Mouse (Mus musculus) liver, embryonic 11.5 days (tissue): ENCODE results near the gene Grhl1. TPM values are rescaled to one million over a fixed set of nuclear protein-coding genes. Genes with fewer than 3 reads are reported as not detected.

ENCODE experiments used
- ATAC-seq: fragments of 200-750 bp; cut with Nextera tagmentation; replicated peaks from 2 replicates; pipeline ENCODE4 v1.8.0; 2017; ENCODE audit warnings: moderate number of reproducible peaks, mild to moderate bottlenecking, moderate TSS enrichment, moderate library complexity; ENCODE audit not compliant: low FRiP score
- DNase-seq: peaks from one replicate; pipeline ENCODE4 v3.0.0-alpha.2; 2017; ENCODE audit warnings: low spot score
- H3K27ac ChIP-seq: fragments of 300-500 bp; sonication (generic); 2 replicates; pipeline ENCODE4 v1.5.1; 2014; ENCODE audit warnings: mild to moderate bottlenecking, low read depth, low read length, control low read depth
- H3K27me3 ChIP-seq: fragments of 300-500 bp; sonication (generic); replicated peaks from 2 replicates; pipeline ENCODE4 v1.6.1; 2014; ENCODE audit warnings: low read length, mixed read lengths; ENCODE audit not compliant: control insufficient read depth, insufficient read depth
- H3K36me3 ChIP-seq: fragments of 300-500 bp; sonication (generic); 2 replicates; pipeline ENCODE4 v1.6.1; 2014; ENCODE audit warnings: mild to moderate bottlenecking, low read length, moderate library complexity, mixed read lengths; ENCODE audit not compliant: control insufficient read depth, insufficient read depth
- H3K4me1 ChIP-seq: fragments of 300-500 bp; sonication (generic); replicated peaks from 2 replicates; pipeline ENCODE4 v1.6.1; 2014; ENCODE audit warnings: low read length, mixed read lengths; ENCODE audit not compliant: control insufficient read depth, insufficient read depth
- H3K4me2 ChIP-seq: fragments of 300-500 bp; sonication (generic); 2 replicates; pipeline ENCODE4 v1.6.1; 2014; ENCODE audit warnings: mild to moderate bottlenecking, control low read depth, moderate library complexity
- H3K4me3 ChIP-seq: fragments of 300-500 bp; sonication (generic); 2 replicates; pipeline ENCODE4 v1.5.1; 2014; ENCODE audit warnings: low read depth, low read length, control low read depth
- H3K9ac ChIP-seq: fragments of 300-500 bp; sonication (generic); 2 replicates; pipeline ENCODE4 v1.6.1; 2014; ENCODE audit warnings: low read depth, low read length, control low read depth
- H3K9me3 ChIP-seq: fragments of 300-500 bp; sonication (generic); 2 replicates; pipeline ENCODE4 v1.6.1; 2016; ENCODE audit warnings: low read length, inconsistent platforms, mixed read lengths; ENCODE audit not compliant: control insufficient read depth
- WGBS: fragments of 180-500 bp; shearing (Covaris S2); extraction: QIAGEN DNeasy Blood & Tissue Kit; methylation state at CpG from one replicate; pipeline ENCODE4 v1.1.7; 2014; 5-methylcytosine and 5-hydroxymethylcytosine counted together
- polyA plus RNA-seq: library from polyadenylated mRNA; unstranded; fragments of >200 nt; fragmentation: Nextera tagmentation; extraction: Ambion mirVana; gene quantifications from 2 replicates; pipeline ENCODE4 v1.2.1, GENCODE M21; 2014

The Grhl1 gene
- polyA plus RNA-seq, 1 experiment from 2014 or later, result 0.36 TPM

GRCm38 (mm10) chr12:24552531-24552930, 19.6 kb upstream of the Grhl1 start:
- ATAC-seq, result no peak
- Histone ChIP-seq H3K9me3 (no peaks in the 10 kb centered on the region), H3K27me3 (no peaks in the 10 kb centered on the region), H3K4me3 (no peak overlapping the region), H3K4me2 (no peak overlapping the region), H3K9ac (no peak overlapping the region), H3K27ac (no peak overlapping the region), H3K36me3 (0 out of 2 replicates have a peak, but pooled peaks cover 2% of the 10 kb centered on the region), H3K4me1 (no peaks in the 10 kb centered on the region)
- 70% methylated on average over 2 of the region's 2 CpGs for WGBS
- no peak for DNase-seq

DNA sequence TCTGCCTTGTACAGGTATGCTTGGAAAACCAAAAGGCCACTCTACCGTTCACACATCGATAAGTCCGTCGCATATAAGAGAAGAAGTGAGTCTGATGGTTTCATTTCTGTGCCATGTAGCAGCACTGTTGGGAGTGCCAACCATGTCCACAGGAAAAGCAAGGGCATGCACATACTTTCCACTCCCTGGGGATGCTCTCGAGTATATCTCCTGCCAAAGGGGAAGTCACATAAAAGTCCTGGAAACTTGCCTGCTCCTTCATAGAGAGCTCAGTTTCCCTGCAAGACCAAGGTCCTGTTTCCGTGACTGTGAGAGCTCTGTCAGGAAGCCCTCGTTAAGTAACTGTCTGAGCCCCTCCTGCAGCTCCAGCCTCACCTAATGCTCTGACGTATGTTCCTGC, 16.1 kb upstream of the Grhl1 start:
- WGBS, result 81% methylated on average over 8 of the region's 8 CpGs
- DNase-seq, result no peak
- Histone ChIP-seq H3K36me3 (no peaks in the 10 kb centered on the region), H3K4me1 (no peaks in the 10 kb centered on the region), H3K9me3 (no peaks in the 10 kb centered on the region), H3K27me3 (no peaks in the 10 kb centered on the region), H3K4me3 (no peak overlapping the region), H3K9ac (no peak overlapping the region), H3K27ac (no peak overlapping the region), H3K4me2 (no peak overlapping the region)
- ATAC-seq, result no peak

DNA sequence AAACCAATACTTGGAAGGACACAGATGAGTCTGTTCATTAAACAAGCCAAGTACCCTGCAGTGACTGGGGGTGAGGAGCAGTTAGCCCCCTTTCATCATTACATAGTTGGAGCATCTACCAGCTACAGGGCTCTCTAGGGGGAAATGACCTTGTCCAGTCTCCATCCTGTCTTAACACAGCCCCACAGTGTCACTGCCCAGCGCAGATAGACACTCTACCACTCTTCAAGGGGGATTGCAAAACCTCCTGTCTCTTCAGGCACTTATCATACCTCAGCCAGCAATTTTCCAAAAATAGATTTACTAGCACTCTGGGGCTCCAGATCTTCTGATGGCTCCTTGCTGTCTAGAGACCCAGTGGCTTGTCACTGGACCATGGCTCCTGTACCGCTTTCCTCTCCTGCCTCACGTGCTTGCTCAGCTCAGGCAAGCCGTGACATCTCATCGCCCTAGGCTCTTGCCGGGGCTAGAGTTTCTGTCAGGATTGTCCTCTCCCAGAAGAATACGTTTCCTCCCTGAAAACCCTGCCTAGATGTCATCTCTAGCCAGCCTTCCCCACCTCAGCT, 8.6 kb upstream of the Grhl1 start:
- DNase-seq (no peak), ATAC-seq (peak; percentile 41; the same call in 1 of the 2 replicates)
- no peak overlapping the region for H3K27ac ChIP-seq

DNA sequence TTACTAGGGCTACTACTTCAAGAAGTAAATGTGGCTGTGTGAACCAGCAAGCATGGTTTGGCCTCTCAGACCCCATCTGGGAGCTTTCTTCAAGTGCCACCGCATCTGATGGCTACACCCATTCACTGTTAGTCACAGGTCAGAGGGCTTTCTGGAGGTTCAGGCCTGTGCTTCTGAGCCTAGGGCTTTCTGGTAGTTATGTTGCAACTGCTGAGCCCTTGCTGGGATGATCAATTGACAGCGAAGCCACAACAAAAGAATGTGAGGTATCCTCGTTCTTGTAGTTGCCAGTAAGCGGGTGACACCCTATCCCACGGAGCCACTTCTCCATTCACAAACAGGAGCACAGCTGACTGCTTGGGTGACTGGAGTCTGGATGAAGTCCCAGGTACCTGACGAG, 6.8 kb upstream of the Grhl1 start:
- H3K27ac ChIP-seq, result no peak overlapping the region
- H3K4me2 ChIP-seq, result no peak overlapping the region
- H3K4me3 ChIP-seq, result no peak overlapping the region
- H3K36me3 ChIP-seq, result no peaks in the 10 kb centered on the region
- H3K9ac ChIP-seq, result no peak overlapping the region
- WGBS, result 69% methylated on average over 6 of the region's 6 CpGs
- 0 out of 2 replicates have a peak, but pooled peaks cover 4% of the 10 kb centered on the region for H3K4me1 ChIP-seq
- H3K9me3 ChIP-seq, result no peaks in the 10 kb centered on the region
- ATAC-seq, result no peak
- no peak for DNase-seq
- H3K27me3 ChIP-seq, result no peaks in the 10 kb centered on the region

More for the DNA sequence above, 8.6 kb upstream of the Grhl1 start:
- Histone ChIP-seq H3K4me2 (no peak overlapping the region), H3K4me3 (no peak overlapping the region), H3K9ac (no peak overlapping the region), H3K27me3 (no peaks in the 10 kb centered on the region), H3K36me3 (no peaks in the 10 kb centered on the region), H3K4me1 (0 out of 2 replicates have a peak, but pooled peaks cover 4% of the 10 kb centered on the region), H3K9me3 (no peaks in the 10 kb centered on the region)
- WGBS, result 65% methylated on average over 7 of the region's 7 CpGs

- Histone ChIP-seq H3K9me3 (no peaks in the 10 kb centered on the region), H3K27me3 (peaks cover 2% of the 10 kb centered on the region; the same call in 1 of the 2 replicates), H3K4me1 (0 out of 2 replicates have a peak, but pooled peaks cover 7% of the 10 kb centered on the region), H3K4me3 (no peak overlapping the region), H3K27ac (no peak overlapping the region), H3K9ac (no peak overlapping the region), H3K4me2 (no peak overlapping the region), H3K36me3 (no peaks in the 10 kb centered on the region)
- ATAC-seq (no peak), DNase-seq (no peak)
- WGBS, result 75% methylated on average over 3 of the region's 3 CpGs
These were observed 4.5 kb upstream of the Grhl1 start for GRCm38 (mm10) chr12:24567606-24568005.

DNA sequence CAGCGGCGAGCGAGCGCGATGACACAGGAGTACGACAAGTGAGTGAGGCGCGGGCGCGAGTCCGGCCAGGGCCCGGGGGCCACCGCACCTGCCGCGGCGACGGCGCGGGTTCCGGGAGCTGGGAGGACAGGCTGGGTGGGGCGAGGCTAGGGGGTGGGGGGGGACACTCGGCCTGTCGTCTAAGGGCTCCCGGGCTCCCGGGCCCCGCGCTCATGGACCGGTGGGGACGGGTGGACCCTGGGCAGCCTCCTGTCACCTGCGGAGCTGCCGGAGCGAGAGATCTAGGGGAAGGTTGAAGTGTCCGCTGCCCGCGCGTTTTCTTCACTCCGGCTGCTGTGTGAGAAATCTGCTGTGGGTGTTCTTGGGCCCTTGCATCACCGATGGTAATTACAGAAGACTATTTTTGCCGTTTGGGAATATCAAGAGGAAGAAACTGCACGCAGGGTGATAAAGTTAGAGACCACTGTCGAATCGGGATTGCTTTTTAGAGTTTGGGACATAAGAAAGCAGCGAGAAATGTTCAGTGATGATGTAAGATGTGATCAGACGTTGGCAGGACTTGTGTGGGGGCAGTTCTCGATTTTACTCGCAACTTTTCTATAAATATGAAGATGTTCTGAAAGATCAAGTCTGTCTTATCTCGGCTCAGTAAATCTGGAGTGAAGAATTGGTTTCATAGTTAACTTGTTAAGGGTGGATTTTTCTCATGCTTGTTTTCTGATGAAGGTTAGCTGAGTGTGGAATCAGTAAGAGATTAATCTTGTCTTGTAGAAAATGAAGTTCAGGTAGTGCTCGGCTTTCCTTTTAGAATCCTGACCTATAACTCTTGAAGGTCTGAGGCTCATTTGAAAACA, 565 bp downstream of the Grhl1 start:
- peak overlapping the region; percentile 67 for H3K9ac ChIP-seq
- peak overlapping the region; percentile 68 for H3K4me3 ChIP-seq
- no peaks in the 10 kb centered on the region for H3K36me3 ChIP-seq
- H3K4me1 ChIP-seq, result 0 out of 2 replicates have a peak, but pooled peaks cover 3% of the 10 kb centered on the region
- H3K27ac ChIP-seq, result no peak overlapping the region
- peak; percentile 49; the same call in 1 of the 2 replicates for ATAC-seq
- no peaks in the 10 kb centered on the region for H3K9me3 ChIP-seq
- WGBS, result 5% methylated on average over 48 of the region's 48 CpGs
- peaks cover 16% of the 10 kb centered on the region for H3K27me3 ChIP-seq
- H3K4me2 ChIP-seq, result peak overlapping the region; percentile 90
- peak; percentile 42 for DNase-seq

DNA sequence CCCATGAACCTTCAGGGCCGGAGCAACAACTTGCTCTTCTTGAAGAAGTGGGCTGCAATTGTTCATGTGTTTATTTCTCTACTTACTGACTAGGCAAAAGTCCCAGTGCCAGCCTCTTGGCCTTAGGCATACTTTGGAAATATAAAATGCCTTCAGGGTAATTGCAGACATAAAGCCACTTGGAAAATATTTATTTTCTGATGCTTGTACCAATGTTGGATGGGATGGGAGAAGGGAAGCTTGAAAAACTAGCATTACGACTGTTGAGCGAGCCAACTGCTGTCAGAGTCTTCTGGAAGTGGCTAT, 1.1 kb downstream of the Grhl1 start:
- ATAC-seq, result no peak
- DNase-seq, result no peak
- Histone ChIP-seq H3K27me3 (peaks cover 16% of the 10 kb centered on the region), H3K9ac (no peak overlapping the region), H3K4me2 (no peak overlapping the region; the same call in 1 of the 2 replicates), H3K27ac (no peak overlapping the region), H3K36me3 (no peaks in the 10 kb centered on the region), H3K4me3 (no peak overlapping the region), H3K9me3 (no peaks in the 10 kb centered on the region), H3K4me1 (0 out of 2 replicates have a peak, but pooled peaks cover 3% of the 10 kb centered on the region)
- WGBS, result 73% methylated on average over 3 of the region's 3 CpGs

- WGBS, result 36% methylated on average over 7 of the region's 7 CpGs
- Histone ChIP-seq H3K36me3 (no peaks in the 10 kb centered on the region), H3K4me3 (no peak overlapping the region), H3K4me2 (no peak overlapping the region), H3K9ac (no peak overlapping the region), H3K27me3 (peaks cover 16% of the 10 kb centered on the region), H3K27ac (no peak overlapping the region), H3K9me3 (no peaks in the 10 kb centered on the region), H3K4me1 (0 out of 2 replicates have a peak, but pooled peaks cover 3% of the 10 kb centered on the region)
- DNase-seq, result no peak
- ATAC-seq, result no peak
These were observed 2.8 kb downstream of the Grhl1 start for GRCm38 (mm10) chr12:24574870-24575269.
